Mouse (Mus musculus) hindbrain, embryonic 12.5 days (tissue): Measurements from ENCODE around the gene Prss54. TPM values are rescaled to one million over a fixed set of nuclear protein-coding genes. Genes with fewer than 3 reads are reported as not detected.

Experiments
- ATAC-seq: fragments of 200-750 bp; cut with Nextera tagmentation; 2 replicates; pipeline ENCODE4 v1.8.0; 2017; ENCODE audit warnings: moderate TSS enrichment; ENCODE audit not compliant: low FRiP score
- H3K27ac ChIP-seq: fragments of 300-500 bp; sonication (generic); 2 replicates; pipeline ENCODE4 v1.5.1; 2016; ENCODE audit warnings: mild to moderate bottlenecking
- H3K27me3 ChIP-seq: fragments of 300-500 bp; sonication (generic); 2 replicates; pipeline ENCODE4 v1.6.1; 2016; ENCODE audit warnings: mild to moderate bottlenecking
- H3K36me3 ChIP-seq: fragments of 300-500 bp; sonication (generic); 2 replicates; pipeline ENCODE4 v1.6.1; 2016; ENCODE audit warnings: mild to moderate bottlenecking
- H3K4me1 ChIP-seq: fragments of 300-500 bp; sonication (generic); 2 replicates; pipeline ENCODE4 v1.6.1; 2016
- H3K4me2 ChIP-seq: fragments of 300-500 bp; sonication (generic); replicated peaks from 2 replicates; pipeline ENCODE4 v1.6.1; 2016; ENCODE audit warnings: mild to moderate bottlenecking
- H3K4me3 ChIP-seq: fragments of 300-500 bp; sonication (generic); 2 replicates; pipeline ENCODE4 v1.5.1; 2016; ENCODE audit warnings: mild to moderate bottlenecking
- H3K9ac ChIP-seq: fragments of 300-500 bp; sonication (generic); 2 replicates; pipeline ENCODE4 v1.6.1; 2016; ENCODE audit warnings: mild to moderate bottlenecking, moderate library complexity
- H3K9me3 ChIP-seq: fragments of 300-500 bp; sonication (generic); replicated peaks from 2 replicates; pipeline ENCODE4 v1.6.1; 2016; ENCODE audit warnings: mild to moderate bottlenecking
- WGBS: fragments of 180-500 bp; shearing (Covaris S2); methylation state at CpG from one replicate; pipeline ENCODE4 v1.1.7; 2016; 5-methylcytosine and 5-hydroxymethylcytosine counted together
- polyA plus RNA-seq: library from polyadenylated mRNA; unstranded; fragments of >200 nt; fragmentation: Nextera tagmentation; extraction: Ambion mirVana; gene quantifications from 2 replicates; pipeline ENCODE4 v1.2.1, GENCODE M21; 2016

Prss54 gene
- polyA plus RNA-seq, 1 experiment from 2014 or later = not detected

- ATAC-seq = no peak
- Histone ChIP-seq H3K36me3 (no peaks in the 10 kb centered on the region), H3K4me1 (peaks cover 15% of the 10 kb centered on the region; the same call in 1 of the 2 replicates), H3K27me3 (no peaks in the 10 kb centered on the region), H3K4me2 (no peak overlapping the region), H3K9me3 (peaks cover 3% of the 10 kb centered on the region; the same call in 1 of the 2 replicates), H3K4me3 (no peak overlapping the region), H3K27ac (no peak overlapping the region), H3K9ac (no peak overlapping the region; the same call in 1 of the 2 replicates)
- 66% methylated on average over 8 of the region's 8 CpGs for WGBS
Measured at GRCm38 (mm10) chr8:95547931-95548330, 28.2 kb downstream of the Prss54 start.

- peaks cover 3% of the 10 kb centered on the region; the same call in 1 of the 2 replicates for H3K9me3 ChIP-seq
- H3K4me2 ChIP-seq = no peak overlapping the region
- H3K36me3 ChIP-seq = no peaks in the 10 kb centered on the region
- 95% methylated on average over 4 of the region's 4 CpGs for WGBS
- H3K27ac ChIP-seq = no peak overlapping the region
- H3K27me3 ChIP-seq = no peaks in the 10 kb centered on the region
- H3K4me3 ChIP-seq = no peak overlapping the region
- H3K4me1 ChIP-seq = peaks cover 15% of the 10 kb centered on the region; the same call in 1 of the 2 replicates
- H3K9ac ChIP-seq = no peak overlapping the region
- no peak for ATAC-seq
Measured at GRCm38 (mm10) chr8:95546986-95547385, 29.2 kb downstream of the Prss54 start.

- Histone ChIP-seq H3K9me3 (peaks cover 3% of the 10 kb centered on the region; the same call in 1 of the 2 replicates), H3K27me3 (no peaks in the 10 kb centered on the region), H3K36me3 (no peaks in the 10 kb centered on the region), H3K4me1 (peaks cover 15% of the 10 kb centered on the region; the same call in 1 of the 2 replicates), H3K9ac (no peak overlapping the region), H3K27ac (0 out of 2 replicates have a peak overlapping the region, but pooled peaks have one; percentile 7), H3K4me2 (no peak overlapping the region), H3K4me3 (no peak overlapping the region)
- WGBS = 81% methylated on average over 17 of the region's 17 CpGs
- ATAC-seq = no peak
Measured at GRCm38 (mm10) chr8:95545815-95546214, 30.3 kb downstream of the Prss54 start.

GRCm38 (mm10) chr8:95543065-95543464, 33.1 kb downstream of the Prss54 start:
- Histone ChIP-seq H3K4me1 (peaks cover 6% of the 10 kb centered on the region; the same call in 1 of the 2 replicates), H3K9me3 (peaks cover 3% of the 10 kb centered on the region; the same call in 1 of the 2 replicates), H3K4me2 (no peak overlapping the region), H3K36me3 (no peaks in the 10 kb centered on the region), H3K27ac (no peak overlapping the region), H3K4me3 (no peak overlapping the region), H3K27me3 (no peaks in the 10 kb centered on the region), H3K9ac (no peak overlapping the region)
- WGBS = 81% methylated on average over 3 of the region's 3 CpGs
- ATAC-seq = no peak

- H3K4me1 ChIP-seq = peaks cover 6% of the 10 kb centered on the region; the same call in 1 of the 2 replicates
- 90% methylated on average over 6 of the region's 6 CpGs for WGBS
Measured at GRCm38 (mm10) chr8:95542191-95542590, 33.9 kb downstream of the Prss54 start.

GRCm38 (mm10) chr8:95539487-95539886, 36.7 kb downstream of the Prss54 start:
- peaks cover 3% of the 10 kb centered on the region; the same call in 1 of the 2 replicates for H3K9me3 ChIP-seq
- 83% methylated on average over 5 of the region's 5 CpGs for WGBS
- H3K27ac ChIP-seq = no peak overlapping the region
- H3K4me1 ChIP-seq = no peaks in the 10 kb centered on the region
- H3K36me3 ChIP-seq = no peaks in the 10 kb centered on the region
- no peak overlapping the region for H3K4me3 ChIP-seq
- H3K9ac ChIP-seq = no peak overlapping the region
- no peak overlapping the region for H3K4me2 ChIP-seq
- ATAC-seq = no peak
- no peaks in the 10 kb centered on the region for H3K27me3 ChIP-seq

More at GRCm38 (mm10) chr8:95542191-95542590, 33.9 kb downstream of the Prss54 start:
- peaks cover 3% of the 10 kb centered on the region; the same call in 1 of the 2 replicates for H3K9me3 ChIP-seq
- no peak for ATAC-seq
- H3K27ac ChIP-seq = no peak overlapping the region
- H3K4me2 ChIP-seq = no peak overlapping the region
- no peak overlapping the region for H3K9ac ChIP-seq
- no peak overlapping the region for H3K4me3 ChIP-seq
- H3K36me3 ChIP-seq = no peaks in the 10 kb centered on the region
- no peaks in the 10 kb centered on the region for H3K27me3 ChIP-seq

- Histone ChIP-seq H3K27me3 (peaks cover 3% of the 10 kb centered on the region; the same call in 1 of the 2 replicates), H3K9ac (peak within 1 kb of the TSS; percentile 40), H3K4me3 (peak within 1 kb of the TSS; percentile 45), H3K4me2 (peak within 1 kb of the TSS; percentile 72), H3K27ac (no peak within 1 kb of the TSS), H3K9me3 (no peaks in the 10 kb centered on the region), H3K4me1 (peaks cover 4% of the 10 kb centered on the region; the same call in 1 of the 2 replicates), H3K36me3 (no peaks in the 10 kb centered on the region)
- 8% methylated on average over 33 of the region's 33 CpGs for WGBS
- ATAC-seq = peak; percentile 86
Measured at GRCm38 (mm10) chr8:95533584-95534387, 42.4 kb downstream of the Prss54 start, which contains the start of gene Ccdc113. Gene Ccdc113, plus strand, starts transcription at chr8:95534085.

- H3K27ac ChIP-seq = no peak overlapping the region
- H3K4me3 ChIP-seq = no peak overlapping the region
- no peak overlapping the region for H3K9ac ChIP-seq
- WGBS = 75% methylated on average over 4 of the region's 4 CpGs
- ATAC-seq = no peak
- H3K9me3 ChIP-seq = no peaks in the 10 kb centered on the region
- H3K36me3 ChIP-seq = no peaks in the 10 kb centered on the region
- peaks cover 10% of the 10 kb centered on the region; the same call in 1 of the 2 replicates for H3K27me3 ChIP-seq
- no peak overlapping the region for H3K4me2 ChIP-seq
- peaks cover 4% of the 10 kb centered on the region; the same call in 1 of the 2 replicates for H3K4me1 ChIP-seq
Measured at GRCm38 (mm10) chr8:95532206-95532605, 43.9 kb downstream of the Prss54 start.

- no peak overlapping the region for H3K9ac ChIP-seq
- H3K36me3 ChIP-seq = no peaks in the 10 kb centered on the region
- H3K9me3 ChIP-seq = no peaks in the 10 kb centered on the region
- H3K4me1 ChIP-seq = no peaks in the 10 kb centered on the region
- no peak overlapping the region for H3K4me2 ChIP-seq
- no peak for ATAC-seq
- no peak overlapping the region for H3K4me3 ChIP-seq
- WGBS = 67% methylated on average over 9 of the region's 9 CpGs
- H3K27ac ChIP-seq = no peak overlapping the region
- peaks cover 10% of the 10 kb centered on the region; the same call in 1 of the 2 replicates for H3K27me3 ChIP-seq
Measured at GRCm38 (mm10) chr8:95528750-95529310, 47.3 kb downstream of the Prss54 start.

GRCm38 (mm10) chr8:95528194-95528593, 47.9 kb downstream of the Prss54 start:
- no peaks in the 10 kb centered on the region for H3K36me3 ChIP-seq
- no peak overlapping the region for H3K27ac ChIP-seq
- no peaks in the 10 kb centered on the region for H3K4me1 ChIP-seq
- H3K9ac ChIP-seq = no peak overlapping the region
- no peaks in the 10 kb centered on the region for H3K9me3 ChIP-seq
- H3K27me3 ChIP-seq = peaks cover 10% of the 10 kb centered on the region; the same call in 1 of the 2 replicates
- no peak for ATAC-seq
- H3K4me3 ChIP-seq = no peak overlapping the region
- H3K4me2 ChIP-seq = no peak overlapping the region
- WGBS = 82% methylated on average over 10 of the region's 10 CpGs

GRCm38 (mm10) chr8:95523991-95524390, 52.1 kb downstream of the Prss54 start:
- no peak overlapping the region for H3K4me2 ChIP-seq
- H3K27ac ChIP-seq = no peak overlapping the region
- no peak for ATAC-seq
- H3K9me3 ChIP-seq = no peaks in the 10 kb centered on the region
- H3K4me3 ChIP-seq = no peak overlapping the region
- 89% methylated on average over 4 of the region's 4 CpGs for WGBS
- H3K4me1 ChIP-seq = no peaks in the 10 kb centered on the region
- H3K36me3 ChIP-seq = no peaks in the 10 kb centered on the region
- H3K27me3 ChIP-seq = peaks cover 7% of the 10 kb centered on the region; the same call in 1 of the 2 replicates
- no peak overlapping the region for H3K9ac ChIP-seq

- ATAC-seq = no peak
- Histone ChIP-seq H3K9ac (no peak overlapping the region), H3K4me3 (no peak overlapping the region), H3K9me3 (no peaks in the 10 kb centered on the region), H3K4me1 (no peaks in the 10 kb centered on the region; the same call in 1 of the 2 replicates), H3K27ac (no peak overlapping the region), H3K36me3 (no peaks in the 10 kb centered on the region), H3K4me2 (no peak overlapping the region), H3K27me3 (no peaks in the 10 kb centered on the region)
- whole genome bisulfite sequencing = 90% methylated on average over 6 of the region's 6 CpGs
Measured at GRCm38 (mm10) chr8:95516928-95517327, 59.2 kb downstream of the Prss54 start.
